Mouse (Mus musculus): Measurements from ENCODE around the gene Fcer1g. TPM values are rescaled to one million over a fixed set of nuclear protein-coding genes. Genes with fewer than 3 reads are reported as not detected.

The Fcer1g gene
- not detected in 2 replicates for polyA plus RNA-seq (2012)

- TF ChIP-seq GATA1 (IDR thresholded peaks at IDR 0.05; ENCODE audit: low read length) = no peak
Measured at GRCm38 (mm10) chr1:171234126-171234525, at the start of gene Fcer1g. Gene Fcer1g, minus strand, starts transcription at chr1:171234365.

GRCm38 (mm10) chr1:171283188-171284160 is 49.3 kb upstream of the Fcer1g start:
- no peak for TF ChIP-seq GATA1 (IDR thresholded peaks at IDR 0.05; ENCODE audit: low read length)

- TF ChIP-seq GATA1 (IDR thresholded peaks at IDR 0.05; ENCODE audit: low read length) = no peak
Measured at GRCm38 (mm10) chr1:171282086-171282805, 48.1 kb upstream of the Fcer1g start.

GRCm38 (mm10) chr1:171281528-171281923 is 47.4 kb upstream of the Fcer1g start:
- TF ChIP-seq GATA1 (IDR thresholded peaks at IDR 0.05; ENCODE audit: low read length) = no peak

- TF ChIP-seq GATA1 (IDR thresholded peaks at IDR 0.05; ENCODE audit: low read length) = peak; percentile 88
Measured at GRCm38 (mm10) chr1:171280916-171281527, 46.9 kb upstream of the Fcer1g start, which contains the start of gene Ppox. Gene Ppox, minus strand, starts transcription at chr1:171281186.

GRCm38 (mm10) chr1:171280250-171280915 is 46.2 kb upstream of the Fcer1g start:
- TF ChIP-seq GATA1 (IDR thresholded peaks at IDR 0.05; ENCODE audit: low read length) = no peak

- TF ChIP-seq GATA1 (IDR thresholded peaks at IDR 0.05; ENCODE audit: low read length) = no peak
Measured at GRCm38 (mm10) chr1:171279721-171280120, 45.6 kb upstream of the Fcer1g start.

GRCm38 (mm10) chr1:171279012-171279705 is 45.0 kb upstream of the Fcer1g start:
- TF ChIP-seq GATA1 (IDR thresholded peaks at IDR 0.05; ENCODE audit: low read length) = no peak

GRCm38 (mm10) chr1:171278436-171278835 is 44.3 kb upstream of the Fcer1g start:
- no peak for TF ChIP-seq GATA1 (IDR thresholded peaks at IDR 0.05; ENCODE audit: low read length)

GRCm38 (mm10) chr1:171277736-171278135 is 43.6 kb upstream of the Fcer1g start:
- no peak for TF ChIP-seq GATA1 (IDR thresholded peaks at IDR 0.05; ENCODE audit: low read length)

- no peak for TF ChIP-seq GATA1 (IDR thresholded peaks at IDR 0.05; ENCODE audit: low read length)
Measured at GRCm38 (mm10) chr1:171276110-171276748, 42.1 kb upstream of the Fcer1g start.

GRCm38 (mm10) chr1:171275144-171275734 is 41.1 kb upstream of the Fcer1g start:
- no peak for TF ChIP-seq GATA1 (IDR thresholded peaks at IDR 0.05; ENCODE audit: low read length)

- TF ChIP-seq GATA1 (IDR thresholded peaks at IDR 0.05; ENCODE audit: low read length) = no peak
Measured at GRCm38 (mm10) chr1:171274171-171274570, 40.0 kb upstream of the Fcer1g start.

GRCm38 (mm10) chr1:171272086-171272485 is 37.9 kb upstream of the Fcer1g start:
- TF ChIP-seq GATA1 (IDR thresholded peaks at IDR 0.05; ENCODE audit: low read length) = no peak

Measured in G1E-ER4 (cell line).